Mouse (Mus musculus) forebrain, embryonic 14.5 days (tissue): Measurements from ENCODE around the gene Lpin2. TPM values are rescaled to one million over a fixed set of nuclear protein-coding genes. Genes with fewer than 3 reads are reported as not detected.

Experiments used
- ATAC-seq: fragments of 200-750 bp; cut with Nextera tagmentation; 2 replicates; pipeline ENCODE4 v1.8.0; 2017; ENCODE audit warnings: mild to moderate bottlenecking, moderate library complexity
- DNase-seq: peaks from one replicate; pipeline ENCODE4 v3.0.0-alpha.2; 2015; ENCODE audit warnings: low spot score
- H3K27ac ChIP-seq: fragments of 300-500 bp; sonication (generic); 2 replicates; pipeline ENCODE4 v1.5.1; 2014; ENCODE audit warnings: low read depth, mild to moderate bottlenecking, control low read depth, low read length, moderate library complexity
- H3K27me3 ChIP-seq: fragments of 300-500 bp; sonication (generic); replicated peaks from 2 replicates; pipeline ENCODE4 v1.6.1; 2014; ENCODE audit warnings: low read length, control low read depth, mixed read lengths; ENCODE audit not compliant: control insufficient read depth, insufficient read depth
- H3K36me3 ChIP-seq: fragments of 300-500 bp; sonication (generic); 2 replicates; pipeline ENCODE4 v1.6.1; 2014; ENCODE audit warnings: low read length, control low read depth; ENCODE audit not compliant: control insufficient read depth, insufficient read depth
- H3K4me1 ChIP-seq: fragments of 300-500 bp; sonication (generic); 2 replicates; pipeline ENCODE4 v1.6.1; 2014; ENCODE audit warnings: antibody characterized with exemption, low read length, control low read depth; ENCODE audit not compliant: control insufficient read depth, insufficient read depth
- H3K4me2 ChIP-seq: fragments of 300-500 bp; sonication (generic); 2 replicates; pipeline ENCODE4 v1.6.1; 2014; ENCODE audit warnings: mild to moderate bottlenecking, control low read depth, low read length
- H3K4me3 ChIP-seq: fragments of 300-500 bp; sonication (generic); 2 replicates; pipeline ENCODE4 v1.5.1; 2014; ENCODE audit warnings: low read depth, low read length, control low read depth
- H3K9ac ChIP-seq: fragments of 300-500 bp; sonication (generic); 2 replicates; pipeline ENCODE4 v1.6.1; 2014; ENCODE audit warnings: mild to moderate bottlenecking, low read length, control low read depth, moderate library complexity
- H3K9me3 ChIP-seq: fragments of 300-500 bp; sonication (generic); replicated peaks from 2 replicates; pipeline ENCODE4 v1.6.1; 2016; ENCODE audit warnings: low read length, control low read depth, mixed read lengths; ENCODE audit not compliant: control insufficient read depth
- WGBS: fragments of 180-500 bp; shearing (Covaris S2); extraction: QIAGEN DNeasy Blood & Tissue Kit; methylation state at CpG from one replicate; pipeline ENCODE4 v1.1.7; 2014; 5-methylcytosine and 5-hydroxymethylcytosine counted together
- polyA plus RNA-seq: library from polyadenylated mRNA; unstranded; fragments of >200 nt; fragmentation: Nextera tagmentation; extraction: Ambion mirVana; gene quantifications from 2 replicates; pipeline ENCODE4 v1.2.1, GENCODE M21; 2014

Gene Lpin2
- 29.8 and 36.7 TPM in 2 replicates for polyA plus RNA-seq

DNA sequence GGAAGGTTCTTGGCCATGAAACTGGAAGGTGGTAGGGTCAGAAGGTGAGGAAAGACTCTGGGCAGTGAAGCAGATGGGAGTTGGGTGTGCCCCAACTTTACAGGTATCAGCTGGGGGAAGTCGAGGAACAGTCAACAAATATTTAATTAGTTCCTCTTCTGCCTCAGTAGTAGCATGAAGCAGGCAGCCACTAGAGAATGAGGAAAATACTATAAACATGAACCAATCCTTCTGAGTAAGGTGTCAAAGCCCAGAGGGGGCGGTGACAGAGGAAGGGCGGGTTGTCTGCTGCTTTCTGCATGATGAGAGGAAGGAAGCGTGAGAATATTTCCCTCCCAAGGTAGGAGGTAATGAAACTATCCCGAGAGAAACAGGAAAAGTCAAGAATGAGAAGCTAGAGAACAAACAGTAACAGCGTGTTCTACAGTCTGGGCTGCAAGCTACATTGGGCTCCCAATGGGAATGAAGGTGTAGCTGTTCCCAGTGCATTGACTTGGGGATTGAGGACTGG lies at the start of gene Lpin2:
TSS of gene Lpin2 (plus strand) at position 350 of the 511 bp plus-strand sequence.
- 16% methylated on average over 6 of the region's 6 CpGs for WGBS

DNA sequence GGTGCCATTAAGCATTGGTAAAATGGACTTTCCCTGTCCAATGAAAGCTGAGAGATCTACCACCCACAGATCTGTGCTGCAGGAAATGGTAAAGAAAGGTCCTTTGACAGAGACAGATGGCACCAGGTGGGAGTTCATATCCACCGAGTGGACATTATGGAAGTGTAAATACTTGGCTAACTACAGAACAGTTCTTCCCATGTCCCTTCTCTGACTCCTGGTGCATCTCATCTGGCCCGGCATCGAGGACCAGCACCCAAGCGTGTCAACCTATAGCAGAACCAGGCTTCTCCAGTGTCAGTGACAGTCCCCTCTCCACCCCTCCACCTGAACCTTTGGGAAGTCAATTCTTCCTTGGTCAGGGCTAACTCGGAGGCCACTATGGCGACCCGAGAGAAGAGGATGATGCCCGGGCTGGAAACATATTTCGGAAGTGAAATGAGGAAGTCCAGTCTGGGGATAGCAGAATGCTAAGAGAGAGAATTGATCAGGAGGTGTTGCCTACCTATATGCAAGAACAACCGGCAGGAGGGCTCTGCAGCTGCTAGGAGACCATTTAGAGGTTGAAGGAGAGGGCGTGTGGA lies 49.4 kb upstream of the Lpin2 start:
- WGBS, result 95% methylated on average over 11 of the region's 11 CpGs
- ATAC-seq (no peak), DNase-seq (no peak)
- no peak overlapping the region for H3K4me2 ChIP-seq
- H3K27ac ChIP-seq, result no peak overlapping the region
- H3K9me3 ChIP-seq, result no peaks in the 10 kb centered on the region
- H3K4me3 ChIP-seq, result no peak overlapping the region
- H3K27me3 ChIP-seq, result no peaks in the 10 kb centered on the region
- no peaks in the 10 kb centered on the region for H3K4me1 ChIP-seq
- H3K36me3 ChIP-seq, result no peaks in the 10 kb centered on the region
- no peak overlapping the region for H3K9ac ChIP-seq

More for the DNA sequence above, at the start of gene Lpin2:
- Histone ChIP-seq H3K27ac (peak within 1 kb of the TSS; percentile 88), H3K27me3 (no peaks in the 10 kb centered on the region), H3K4me3 (peak within 1 kb of the TSS; percentile 80), H3K9ac (peak within 1 kb of the TSS; percentile 91), H3K4me2 (peak within 1 kb of the TSS; percentile 78), H3K9me3 (no peaks in the 10 kb centered on the region), H3K4me1 (peaks cover 12% of the 10 kb centered on the region), H3K36me3 (no peaks in the 10 kb centered on the region)
- no peak for DNase-seq
- ATAC-seq, result no peak

DNA sequence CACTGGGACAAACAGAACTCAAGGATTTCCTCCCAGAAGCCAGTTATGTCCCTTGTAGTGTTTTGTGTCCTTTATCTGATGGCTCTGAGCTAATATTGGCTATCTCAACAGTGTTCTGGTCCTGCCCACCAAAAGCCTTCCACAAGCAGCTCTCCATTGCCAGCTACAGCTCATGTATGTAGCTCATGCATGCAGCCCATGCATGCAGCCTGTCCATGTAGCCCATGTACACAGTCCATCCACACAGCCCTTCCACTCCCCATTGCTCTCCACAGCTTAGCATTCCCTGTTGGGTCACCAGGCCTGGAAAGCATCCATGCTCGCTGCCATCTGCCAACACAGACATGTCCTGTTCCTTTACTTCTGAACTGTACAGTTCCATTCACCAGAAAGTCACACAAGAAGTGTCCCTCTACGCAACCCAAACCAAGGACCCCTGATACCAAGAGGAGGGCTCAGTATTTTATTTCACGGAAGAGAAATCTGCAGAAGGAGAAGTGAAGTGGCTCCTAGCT lies 47.9 kb upstream of the Lpin2 start:
- no peak for ATAC-seq
- H3K27ac ChIP-seq, result no peak overlapping the region
- no peak overlapping the region for H3K4me2 ChIP-seq

DNA sequence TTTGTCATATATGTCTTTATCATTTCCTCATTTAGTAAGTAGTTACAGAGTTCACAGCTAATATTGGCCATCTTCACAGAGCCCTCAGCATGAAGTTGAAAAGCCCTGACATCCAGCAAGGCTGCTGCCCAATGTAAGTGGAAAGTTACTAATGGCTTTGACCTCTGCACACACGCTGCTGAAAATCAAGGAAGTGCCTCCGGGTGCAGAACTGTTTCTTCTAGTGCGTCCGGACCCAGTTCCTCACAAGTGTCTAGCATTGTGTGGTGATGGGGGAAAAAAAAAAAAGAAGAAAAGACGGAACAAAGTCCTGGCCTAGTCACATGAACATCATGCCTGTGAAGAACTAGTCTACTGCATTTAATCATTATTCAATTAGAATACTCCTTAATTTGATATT lies 47.3 kb upstream of the Lpin2 start:
- no peak overlapping the region for H3K4me2 ChIP-seq
- DNase-seq (no peak), ATAC-seq (no peak)
- H3K4me3 ChIP-seq, result no peak overlapping the region
- H3K9ac ChIP-seq, result no peak overlapping the region
- no peaks in the 10 kb centered on the region for H3K27me3 ChIP-seq
- no peaks in the 10 kb centered on the region for H3K9me3 ChIP-seq
- H3K36me3 ChIP-seq, result no peaks in the 10 kb centered on the region
- H3K27ac ChIP-seq, result no peak overlapping the region
- no peaks in the 10 kb centered on the region for H3K4me1 ChIP-seq
- 86% methylated on average over 5 of the region's 5 CpGs for WGBS

More for the DNA sequence above, 47.9 kb upstream of the Lpin2 start:
- H3K27me3 ChIP-seq, result no peaks in the 10 kb centered on the region
- H3K4me1 ChIP-seq, result no peaks in the 10 kb centered on the region
- no peak for DNase-seq
- no peak overlapping the region for H3K9ac ChIP-seq
- H3K4me3 ChIP-seq, result no peak overlapping the region
- no peaks in the 10 kb centered on the region for H3K36me3 ChIP-seq
- WGBS, result 93% methylated on average over 3 of the region's 3 CpGs
- H3K9me3 ChIP-seq, result no peaks in the 10 kb centered on the region

DNA sequence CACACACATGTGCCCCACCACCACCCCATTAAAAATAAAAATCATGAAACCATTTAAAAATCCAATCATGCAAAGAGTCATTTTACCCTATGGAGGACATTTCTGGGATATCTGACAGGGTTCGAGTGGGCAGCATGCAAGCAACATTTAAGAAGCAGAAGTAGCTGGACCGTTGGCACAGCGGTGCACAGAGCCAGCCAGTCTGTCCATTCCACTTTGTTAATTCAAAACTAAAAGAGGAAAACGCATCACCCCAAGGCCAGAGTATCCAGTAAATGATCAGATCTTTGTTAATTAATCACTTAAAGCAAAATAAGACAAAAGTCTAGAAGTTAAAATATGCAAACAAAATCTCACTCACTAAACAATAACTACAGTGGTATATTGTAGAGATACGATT lies 46.5 kb upstream of the Lpin2 start:
- no peaks in the 10 kb centered on the region for H3K4me1 ChIP-seq
- no peak for DNase-seq
- no peak overlapping the region for H3K4me2 ChIP-seq
- ATAC-seq, result no peak
- H3K4me3 ChIP-seq, result no peak overlapping the region
- no peak overlapping the region for H3K9ac ChIP-seq
- no peaks in the 10 kb centered on the region for H3K27me3 ChIP-seq
- H3K36me3 ChIP-seq, result no peaks in the 10 kb centered on the region
- H3K27ac ChIP-seq, result no peak overlapping the region
- H3K9me3 ChIP-seq, result no peaks in the 10 kb centered on the region
- 89% methylated on average over 5 of the region's 5 CpGs for WGBS

DNA sequence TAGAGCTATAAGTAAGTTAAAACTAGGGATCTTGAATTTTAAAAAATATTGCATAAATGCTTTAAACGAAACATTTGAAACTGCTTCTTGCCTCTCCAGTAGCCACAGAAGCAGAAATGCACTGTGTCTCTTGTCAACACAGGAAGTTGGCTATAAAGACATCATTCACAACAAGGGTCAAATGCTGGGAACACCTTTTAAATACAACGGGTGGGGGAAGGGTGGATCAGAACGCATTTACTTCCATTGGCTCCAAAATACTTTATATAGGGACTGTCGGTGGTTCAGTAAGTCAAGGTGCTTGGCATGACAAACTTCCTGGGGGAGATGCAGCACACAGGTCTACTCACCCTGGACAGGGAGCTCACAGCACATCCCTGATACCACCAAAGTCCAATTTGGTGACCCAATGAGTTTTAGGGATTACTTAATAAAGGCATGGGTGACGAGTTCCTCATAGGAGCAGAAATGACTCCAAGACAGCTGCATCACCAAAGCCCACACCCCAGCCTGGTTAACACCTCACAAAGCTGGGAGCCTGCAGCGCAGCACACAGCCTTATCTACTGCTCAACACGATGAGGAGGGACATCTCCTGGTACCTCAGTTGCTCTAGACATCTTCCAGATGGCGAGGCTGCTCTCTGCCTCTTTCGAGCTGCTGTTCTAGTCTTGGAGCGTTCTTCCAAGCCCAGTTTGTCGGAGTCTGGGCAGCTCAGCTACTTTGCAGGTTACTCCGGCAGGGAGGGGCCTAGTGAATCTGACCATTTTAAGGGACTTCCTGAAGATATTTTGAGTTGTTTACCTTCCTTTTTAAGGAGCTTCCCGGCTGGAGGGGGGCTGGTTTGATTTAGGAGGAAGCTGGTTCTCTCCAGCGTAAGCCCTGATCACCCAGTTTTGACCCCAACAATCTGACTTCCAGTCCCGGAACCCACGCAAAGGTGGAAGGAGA lies 45.7 kb upstream of the Lpin2 start:
- DNase-seq, result no peak
- Histone ChIP-seq H3K4me1 (no peaks in the 10 kb centered on the region), H3K36me3 (no peaks in the 10 kb centered on the region), H3K27ac (no peak overlapping the region), H3K9me3 (no peaks in the 10 kb centered on the region), H3K9ac (no peak overlapping the region), H3K4me3 (no peak overlapping the region), H3K4me2 (no peak overlapping the region), H3K27me3 (no peaks in the 10 kb centered on the region)
- no peak for ATAC-seq
- 86% methylated on average over 16 of the region's 16 CpGs for WGBS

DNA sequence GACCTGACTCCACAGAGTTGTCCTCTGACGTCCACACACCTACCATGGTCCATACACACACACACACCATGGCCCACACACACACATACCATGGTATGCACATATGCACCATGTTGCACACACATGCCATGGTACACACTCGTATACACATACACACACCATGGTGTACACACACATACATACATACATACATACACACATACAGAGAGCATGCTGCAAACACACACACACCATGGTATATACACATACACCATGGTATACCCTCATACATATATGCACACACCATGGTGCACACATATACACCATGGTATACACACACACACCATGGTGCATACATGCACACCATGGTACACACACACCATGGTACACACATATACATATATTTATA lies 45.0 kb upstream of the Lpin2 start:
- no peak overlapping the region for H3K4me2 ChIP-seq
- no peak overlapping the region for H3K4me3 ChIP-seq
- ATAC-seq, result no peak
- no peak for DNase-seq
- H3K9ac ChIP-seq, result no peak overlapping the region
- WGBS, result 92% methylated on average over 2 of the region's 2 CpGs
- H3K4me1 ChIP-seq, result no peaks in the 10 kb centered on the region
- no peaks in the 10 kb centered on the region for H3K27me3 ChIP-seq
- no peaks in the 10 kb centered on the region for H3K9me3 ChIP-seq
- H3K27ac ChIP-seq, result no peak overlapping the region
- no peaks in the 10 kb centered on the region for H3K36me3 ChIP-seq

DNA sequence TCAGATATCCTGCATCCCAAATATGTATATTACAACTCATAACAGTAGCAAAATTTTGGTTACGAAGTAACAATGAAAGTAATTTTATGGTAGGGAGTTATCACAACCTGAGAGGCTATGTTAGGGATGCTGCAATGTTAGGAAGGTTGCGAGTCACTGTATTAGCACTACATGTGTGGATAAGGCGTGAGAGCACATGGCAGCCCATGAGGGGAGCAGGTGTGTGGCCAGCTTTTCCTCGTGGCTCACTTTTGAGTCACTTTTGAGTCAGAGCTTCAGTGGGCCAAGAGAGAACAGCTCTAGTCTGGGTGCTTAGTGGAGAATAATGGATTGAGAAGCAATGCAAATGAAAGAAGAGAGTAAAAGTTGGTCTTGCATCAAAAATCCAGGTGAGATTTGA lies 40.3 kb upstream of the Lpin2 start:
- DNase-seq (no peak), ATAC-seq (no peak)
- 80% methylated on average over 4 of the region's 4 CpGs for WGBS
- no peaks in the 10 kb centered on the region for H3K9me3 ChIP-seq
- H3K4me1 ChIP-seq, result no peaks in the 10 kb centered on the region
- no peak overlapping the region for H3K9ac ChIP-seq
- H3K4me3 ChIP-seq, result no peak overlapping the region
- H3K27me3 ChIP-seq, result no peaks in the 10 kb centered on the region
- no peak overlapping the region for H3K4me2 ChIP-seq
- H3K27ac ChIP-seq, result no peak overlapping the region
- no peaks in the 10 kb centered on the region for H3K36me3 ChIP-seq

DNA sequence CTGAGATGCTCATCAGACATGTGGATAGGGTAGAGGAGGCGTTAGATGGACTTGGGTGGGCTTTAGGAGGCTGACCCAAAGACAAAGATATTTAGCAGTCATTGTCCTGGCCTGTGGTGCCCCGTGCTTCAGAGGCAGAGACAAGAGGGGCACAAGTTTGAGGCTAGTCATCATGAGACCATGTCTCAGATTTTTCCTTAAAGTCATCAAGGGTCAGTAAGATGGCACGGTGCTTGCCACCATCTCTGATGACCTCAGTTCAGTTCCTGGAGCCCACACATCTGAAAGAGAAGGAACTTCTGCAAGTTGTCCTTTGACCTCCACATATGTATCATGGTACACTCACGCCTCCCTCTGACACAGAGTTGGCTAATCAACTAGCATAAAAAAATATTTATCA lies 39.2 kb upstream of the Lpin2 start:
- Histone ChIP-seq H3K4me2 (no peak overlapping the region), H3K9ac (no peak overlapping the region), H3K4me1 (no peaks in the 10 kb centered on the region), H3K9me3 (no peaks in the 10 kb centered on the region), H3K36me3 (no peaks in the 10 kb centered on the region), H3K27me3 (no peaks in the 10 kb centered on the region), H3K4me3 (no peak overlapping the region), H3K27ac (no peak overlapping the region)
- DNase-seq (no peak), ATAC-seq (no peak)
- 83% methylated on average over 4 of the region's 4 CpGs for WGBS
